Mouse (Mus musculus): ENCODE data around the gene Lrcol1. TPM values are rescaled to one million over a fixed set of nuclear protein-coding genes. Genes with fewer than 3 reads are reported as not detected.

The Lrcol1 gene
- total RNA-seq (2014; rRNA removed): not detected in 2 replicates
- not detected in 2 replicates for polyA plus RNA-seq (2015; fragmentation: Nextera tagmentation; extraction: Ambion mirVana)

GRCm38 (mm10) chr5:110344524-110344923 lies at the start of gene Lrcol1:
Gene Lrcol1 (plus strand): TSS chr5:110344730.
- Histone ChIP-seq H3K4me3 (ENCODE audit: low read depth, low read length) (no peak within 1 kb of the TSS), H3K27me3 (ENCODE audit: insufficient read depth, low read length) (no peaks in the 10 kb centered on the region; the same call in 1 of the 2 replicates), H3K9me3 (ENCODE audit: low read length) (no peaks in the 10 kb centered on the region), H3K4me2 (ENCODE audit: low read depth) (no peak within 1 kb of the TSS), H3K36me3 (ENCODE audit: insufficient read depth) (no peaks in the 10 kb centered on the region), H3K9ac (no peak within 1 kb of the TSS), H3K4me1 (ENCODE audit: insufficient read depth) (peaks cover 5% of the 10 kb centered on the region; the same call in 1 of the 2 replicates), H3K27ac (ENCODE audit: low read depth, low read length) (no peak within 1 kb of the TSS)
- no peak for TF ChIP-seq CTCF (IDR thresholded peaks at IDR 0.05; ENCODE audit: low read depth)
- 82% methylated on average over 4 of the region's 4 CpGs for WGBS
- no peak for DNase-seq
- ATAC-seq: no peak

DNA sequence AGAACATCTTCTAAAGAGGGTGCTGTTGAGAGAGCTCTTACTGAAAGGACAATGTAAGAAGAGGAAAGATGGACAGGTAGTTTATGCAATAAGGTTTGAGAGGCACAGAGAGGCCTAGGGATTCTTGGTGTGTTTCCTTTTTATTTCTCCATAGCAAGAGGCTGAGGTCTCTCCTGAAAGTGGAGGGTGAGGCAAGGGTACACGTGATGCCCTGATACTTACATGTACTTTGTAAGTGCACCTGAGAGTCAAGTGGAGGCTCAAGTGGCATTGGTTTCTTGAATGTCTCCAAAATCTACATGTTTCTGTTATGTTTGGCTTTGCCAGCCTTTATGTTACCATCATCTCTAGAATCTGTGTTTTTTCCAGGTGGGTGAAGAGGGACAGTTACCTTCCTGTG lies 47.9 kb upstream of the Lrcol1 start:
- TF ChIP-seq CTCF (IDR thresholded peaks at IDR 0.05; ENCODE audit: low read depth): no peak
- no peak overlapping the region for H3K4me3 ChIP-seq (ENCODE audit: low read depth, low read length)
- no peaks in the 10 kb centered on the region for H3K27me3 ChIP-seq (ENCODE audit: insufficient read depth, low read length)
- no peaks in the 10 kb centered on the region for H3K4me1 ChIP-seq (ENCODE audit: insufficient read depth)
- no peak overlapping the region for H3K27ac ChIP-seq (ENCODE audit: low read depth, low read length)
- no peak for ATAC-seq
- DNase-seq: no peak
- 90% methylated on average over 1 of the region's 1 CpGs for WGBS
- no peaks in the 10 kb centered on the region for H3K9me3 ChIP-seq (ENCODE audit: low read length)
- no peak overlapping the region for H3K9ac ChIP-seq
- no peak overlapping the region for H3K4me2 ChIP-seq (ENCODE audit: low read depth)
- peaks cover 12% of the 10 kb centered on the region; the same call in 1 of the 2 replicates for H3K36me3 ChIP-seq (ENCODE audit: insufficient read depth)

DNA sequence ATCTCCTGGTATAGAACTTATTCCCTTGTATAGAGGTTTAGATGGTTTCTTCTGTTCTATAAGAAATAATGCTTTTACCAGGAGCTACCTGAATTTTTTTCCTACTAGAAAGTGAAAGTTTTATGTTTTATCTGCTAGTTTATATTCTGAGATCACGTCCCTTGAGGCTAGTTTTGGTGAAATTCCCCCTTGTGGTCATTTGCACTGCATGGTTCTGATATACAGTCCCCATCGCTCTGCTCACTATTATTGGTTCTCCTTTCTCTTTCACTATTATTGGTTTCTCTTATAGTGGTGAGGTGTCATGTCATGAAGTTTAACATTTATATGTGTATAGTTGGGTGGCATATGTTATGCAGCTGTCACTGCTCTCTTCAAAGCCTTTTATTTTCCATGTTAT lies 43.9 kb upstream of the Lrcol1 start:
- no peak overlapping the region for H3K27ac ChIP-seq (ENCODE audit: low read depth, low read length)
- WGBS: 91% methylated on average over 2 of the region's 2 CpGs
- ATAC-seq (no peak), DNase-seq (no peak)
- H3K27me3 ChIP-seq (ENCODE audit: insufficient read depth, low read length): no peaks in the 10 kb centered on the region
- H3K9me3 ChIP-seq (ENCODE audit: low read length): no peaks in the 10 kb centered on the region
- no peaks in the 10 kb centered on the region for H3K4me1 ChIP-seq (ENCODE audit: insufficient read depth)
- H3K4me2 ChIP-seq (ENCODE audit: low read depth): no peak overlapping the region
- H3K9ac ChIP-seq: no peak overlapping the region
- TF ChIP-seq CTCF (IDR thresholded peaks at IDR 0.05; ENCODE audit: low read depth): no peak
- peaks cover 15% of the 10 kb centered on the region; the same call in 1 of the 2 replicates for H3K36me3 ChIP-seq (ENCODE audit: insufficient read depth)
- no peak overlapping the region for H3K4me3 ChIP-seq (ENCODE audit: low read depth, low read length)

DNA sequence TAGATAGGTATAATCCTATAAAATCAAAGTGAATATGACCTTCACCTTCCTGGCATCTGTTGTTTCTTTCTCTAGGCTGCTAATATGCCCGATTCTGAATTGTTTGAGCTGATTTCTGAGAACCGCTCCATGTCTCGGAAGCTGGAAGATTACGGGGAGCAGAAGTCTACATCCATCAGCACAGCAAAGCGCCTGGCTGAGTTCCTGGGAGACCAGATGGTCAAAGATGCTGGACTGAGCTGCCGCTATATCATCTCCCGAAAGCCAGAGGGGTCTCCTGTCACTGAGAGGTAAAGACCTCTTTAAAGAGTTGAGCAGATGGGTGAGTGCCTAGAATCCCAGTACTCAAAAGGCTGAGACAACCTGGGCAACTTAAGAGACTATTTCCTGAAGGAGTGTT lies 35.7 kb upstream of the Lrcol1 start:
- WGBS: 90% methylated on average over 7 of the region's 7 CpGs
- no peak overlapping the region for H3K9ac ChIP-seq
- TF ChIP-seq CTCF (IDR thresholded peaks at IDR 0.05; ENCODE audit: low read depth): no peak
- no peaks in the 10 kb centered on the region for H3K4me1 ChIP-seq (ENCODE audit: insufficient read depth)
- no peak overlapping the region for H3K27ac ChIP-seq (ENCODE audit: low read depth, low read length)
- H3K9me3 ChIP-seq (ENCODE audit: low read length): no peaks in the 10 kb centered on the region
- DNase-seq: no peak
- H3K27me3 ChIP-seq (ENCODE audit: insufficient read depth, low read length): no peaks in the 10 kb centered on the region
- ATAC-seq: no peak
- H3K4me3 ChIP-seq (ENCODE audit: low read depth, low read length): no peak overlapping the region
- peaks cover 4% of the 10 kb centered on the region; the same call in 1 of the 2 replicates for H3K36me3 ChIP-seq (ENCODE audit: insufficient read depth)
- H3K4me2 ChIP-seq (ENCODE audit: low read depth): no peak overlapping the region

DNA sequence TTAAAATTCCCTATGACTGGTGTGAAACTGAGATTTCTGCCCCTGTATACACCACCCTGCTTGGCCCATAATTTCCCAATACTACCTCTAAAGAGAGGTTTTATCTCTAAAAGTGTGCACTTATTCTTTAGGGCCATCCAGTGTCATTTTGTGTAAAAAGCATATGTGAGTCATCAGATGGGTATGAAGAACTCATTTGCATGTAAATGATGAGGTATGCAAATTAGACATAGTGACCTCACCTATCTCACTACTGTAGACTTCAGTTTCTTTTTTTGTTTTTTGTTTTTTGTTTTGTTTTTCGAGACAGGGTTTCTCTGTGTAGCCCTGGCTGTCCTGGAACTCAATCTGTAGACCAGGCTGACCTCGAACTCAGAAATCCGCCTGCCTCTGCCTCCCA lies 31.4 kb upstream of the Lrcol1 start:
- DNase-seq (no peak), ATAC-seq (no peak)
- Histone ChIP-seq H3K9ac (no peak overlapping the region), H3K36me3 (ENCODE audit: insufficient read depth) (peaks cover 6% of the 10 kb centered on the region; the same call in 1 of the 2 replicates), H3K27ac (ENCODE audit: low read depth, low read length) (no peak overlapping the region), H3K4me3 (ENCODE audit: low read depth, low read length) (no peak overlapping the region), H3K4me2 (ENCODE audit: low read depth) (no peak overlapping the region), H3K4me1 (ENCODE audit: insufficient read depth) (no peaks in the 10 kb centered on the region), H3K9me3 (ENCODE audit: low read length) (no peaks in the 10 kb centered on the region), H3K27me3 (ENCODE audit: insufficient read depth, low read length) (no peaks in the 10 kb centered on the region)
- TF ChIP-seq CTCF (IDR thresholded peaks at IDR 0.05; ENCODE audit: low read depth): no peak
- 74% methylated on average over 3 of the region's 3 CpGs for WGBS

- Histone ChIP-seq H3K4me1 (ENCODE audit: insufficient read depth) (no peaks in the 10 kb centered on the region), H3K27ac (ENCODE audit: low read depth, low read length) (no peak overlapping the region), H3K4me3 (ENCODE audit: low read depth, low read length) (no peak overlapping the region), H3K36me3 (ENCODE audit: insufficient read depth) (peaks cover 10% of the 10 kb centered on the region), H3K27me3 (ENCODE audit: insufficient read depth, low read length) (no peaks in the 10 kb centered on the region), H3K9me3 (ENCODE audit: low read length) (no peaks in the 10 kb centered on the region), H3K4me2 (ENCODE audit: low read depth) (no peak overlapping the region), H3K9ac (no peak overlapping the region)
- no peak for ATAC-seq
- WGBS: 95% methylated on average over 3 of the region's 3 CpGs
- TF ChIP-seq CTCF (IDR thresholded peaks at IDR 0.05; ENCODE audit: low read depth): no peak
- DNase-seq: no peak
These were observed 14.0 kb upstream of the Lrcol1 start for GRCm38 (mm10) chr5:110330508-110330907.

DNA sequence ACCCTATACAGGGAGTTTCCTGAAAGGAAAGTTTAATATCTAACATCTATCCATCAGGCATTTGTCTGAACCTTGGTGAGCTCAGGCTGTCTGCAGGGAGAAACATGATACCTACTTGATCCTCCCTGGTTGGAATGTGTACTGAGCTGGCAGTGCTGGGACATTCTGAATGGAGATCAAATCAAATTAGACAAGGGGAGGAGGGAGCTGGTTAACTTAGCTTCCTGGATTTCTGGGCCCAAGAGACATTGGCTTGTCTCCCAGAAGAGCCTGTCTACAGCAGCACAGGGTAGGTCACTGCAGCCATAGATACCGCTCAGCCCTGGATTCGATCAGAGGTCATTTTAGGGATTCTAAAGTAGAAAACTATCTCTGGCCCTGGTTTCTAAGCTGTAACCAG lies 5.7 kb upstream of the Lrcol1 start:
- Histone ChIP-seq H3K27ac (ENCODE audit: low read depth, low read length) (no peak overlapping the region), H3K9ac (no peak overlapping the region), H3K4me1 (ENCODE audit: insufficient read depth) (peaks cover 5% of the 10 kb centered on the region; the same call in 1 of the 2 replicates), H3K4me2 (ENCODE audit: low read depth) (no peak overlapping the region), H3K4me3 (ENCODE audit: low read depth, low read length) (no peak overlapping the region), H3K9me3 (ENCODE audit: low read length) (no peaks in the 10 kb centered on the region), H3K36me3 (ENCODE audit: insufficient read depth) (peaks cover 9% of the 10 kb centered on the region; the same call in 1 of the 2 replicates), H3K27me3 (ENCODE audit: insufficient read depth, low read length) (no peaks in the 10 kb centered on the region)
- ATAC-seq: no peak
- no peak for DNase-seq
- WGBS: 91% methylated on average over 2 of the region's 2 CpGs
- TF ChIP-seq CTCF (IDR thresholded peaks at IDR 0.05; ENCODE audit: low read depth): no peak
